Mouse (Mus musculus): ENCODE results near the gene Olfr974. TPM values are rescaled to one million over a fixed set of nuclear protein-coding genes. Genes with fewer than 3 reads are reported as not detected.

Gene Olfr974
- not detected for total RNA-seq (2023)

DNA sequence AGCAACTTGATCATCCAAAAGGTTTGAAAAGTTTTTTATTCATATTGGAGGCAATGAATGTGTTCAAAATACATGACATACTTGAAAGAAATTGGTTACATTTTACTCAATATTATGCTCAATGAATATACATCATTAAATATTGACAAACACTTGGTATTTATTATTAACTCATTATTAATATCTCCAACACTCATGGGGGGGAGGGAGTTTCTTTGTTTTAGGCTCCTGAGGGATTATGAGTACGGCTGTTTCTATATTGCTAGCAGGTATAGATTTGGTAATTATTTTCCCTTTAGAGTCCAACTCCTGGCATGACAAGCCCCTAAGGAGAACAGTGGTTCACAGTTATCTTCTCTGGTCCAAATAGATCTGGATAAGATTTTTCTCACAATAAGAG lies at the start of gene Olfr974:
Gene Olfr974, plus strand, starts transcription at position 301 of the 400 bp plus-strand sequence.

DNA sequence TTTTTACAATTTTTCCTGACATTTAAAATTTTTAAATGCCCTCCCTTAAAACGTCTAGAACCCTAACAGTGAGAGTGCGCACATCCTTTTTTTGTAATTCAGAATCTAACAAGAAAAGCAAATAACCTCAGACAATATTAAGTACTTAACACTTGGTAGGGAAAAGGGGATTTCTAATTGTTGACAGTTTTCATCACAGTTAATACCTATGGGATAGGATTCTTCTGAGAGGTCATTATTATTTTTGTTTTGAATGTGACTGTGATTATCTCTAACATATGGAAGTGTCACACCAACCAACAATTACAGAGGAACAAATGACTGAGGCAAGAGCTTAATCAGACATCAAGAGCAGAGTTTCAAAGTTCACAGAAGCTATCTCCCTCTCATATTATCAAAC lies 30.3 kb upstream of the Olfr974 start, which contains the start of gene Olfr229:
Gene Olfr229, plus strand, starts transcription at position 301 of the 400 bp plus-strand sequence.

DNA sequence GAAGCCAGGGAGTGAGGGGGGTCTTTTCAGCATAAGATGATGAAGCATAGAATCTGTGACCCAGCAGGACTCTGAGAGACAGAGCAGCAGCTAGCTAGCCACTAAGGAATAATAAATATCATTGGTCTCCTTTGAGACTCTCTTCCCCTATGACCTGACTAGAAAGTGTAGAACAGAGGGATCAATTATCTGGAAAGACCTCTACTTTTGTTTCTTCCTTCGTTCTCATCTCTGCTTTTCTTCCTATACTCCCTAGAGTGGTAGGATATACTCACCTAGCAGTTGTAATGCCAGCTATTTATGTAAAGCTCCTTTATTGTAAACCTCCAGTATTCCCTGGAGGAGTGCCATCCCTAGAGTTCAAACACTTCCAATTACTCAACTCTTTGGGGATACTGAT lies 14.6 kb downstream of the Olfr974 start, which contains the start of gene Olfr975:
Gene Olfr975, minus strand, starts transcription at position 101 of the 400 bp plus-strand sequence.

DNA sequence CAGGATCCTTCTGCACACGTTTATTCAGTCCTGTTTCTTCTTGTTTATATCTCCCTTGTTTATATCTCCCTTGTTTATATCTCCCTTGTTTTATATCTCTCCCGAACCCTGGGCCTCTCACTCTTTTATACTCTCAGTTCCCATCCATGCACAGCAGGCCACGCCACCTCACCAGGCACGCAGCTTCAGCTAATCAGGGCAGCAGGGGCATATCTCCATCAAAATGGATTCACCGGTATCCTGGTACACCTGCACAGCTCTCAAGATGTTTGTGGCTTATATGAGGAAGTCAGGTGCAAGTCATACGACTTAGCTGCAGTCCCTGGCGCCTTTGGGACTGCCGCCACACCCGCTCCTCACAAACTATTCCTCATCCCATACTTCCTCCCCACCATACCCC lies 23.7 kb downstream of the Olfr974 start, which contains the start of gene Olfr976:
Gene Olfr976, minus strand, starts transcription at position 101 of the 400 bp plus-strand sequence.

DNA sequence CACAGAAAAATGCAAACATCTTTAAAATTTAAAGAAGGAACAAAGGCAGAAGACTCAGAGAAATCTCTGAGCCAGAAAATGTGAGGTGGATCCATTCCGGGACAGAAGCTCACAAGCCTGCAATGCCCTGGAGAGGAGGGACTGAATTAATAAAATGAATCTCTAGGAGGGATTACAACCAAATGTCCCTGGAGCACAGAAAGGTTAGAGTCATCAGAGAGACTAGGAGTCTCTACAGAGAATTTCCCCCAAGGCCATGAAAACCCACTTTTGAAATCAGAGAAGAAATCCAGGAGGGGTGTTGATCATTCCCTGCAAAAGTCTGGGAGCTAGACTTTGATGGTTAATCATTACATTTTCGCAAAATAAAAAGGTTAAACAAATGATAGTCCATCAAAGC lies 54.5 kb downstream of the Olfr974 start, which contains the start of gene Olfr978:
Gene Olfr978, plus strand, starts transcription at position 301 of the 400 bp plus-strand sequence.

Other genes starting within 250 kb of the Olfr974 start
- not detected for gene Olfr149, start 230.4 kb upstream of the Olfr974 start, total RNA-seq (2023)
- gene Olfr965, start 226.1 kb upstream of the Olfr974 start, total RNA-seq (2023), result not detected
- gene Olfr150, start 206.5 kb upstream of the Olfr974 start, total RNA-seq (2023), result not detected
- not detected for gene Olfr967, start 191.3 kb upstream of the Olfr974 start, total RNA-seq (2023)
- not detected for gene Olfr968, start 154.2 kb upstream of the Olfr974 start, total RNA-seq (2023)
- not detected for gene Olfr969, start 146.6 kb upstream of the Olfr974 start, total RNA-seq (2023)
- gene Olfr970, start 128.6 kb upstream of the Olfr974 start, total RNA-seq (2023), result not detected
- not detected for gene Olfr971, start 100.6 kb upstream of the Olfr974 start, total RNA-seq (2023)
- not detected for gene Olfr972, start 71.1 kb upstream of the Olfr974 start, total RNA-seq (2023)
- gene Olfr229, start 30.2 kb upstream of the Olfr974 start, total RNA-seq (2023), result not detected
- gene Olfr975, start 14.5 kb downstream of the Olfr974 start, total RNA-seq (2023), result not detected
- not detected for gene Olfr976, start 23.6 kb downstream of the Olfr974 start, total RNA-seq (2023)
- not detected for gene Olfr978, start 54.6 kb downstream of the Olfr974 start, total RNA-seq (2023)
- not detected for gene Olfr979, start 66.0 kb downstream of the Olfr974 start, total RNA-seq (2023)
- not detected for gene Olfr980, start 72.1 kb downstream of the Olfr974 start, total RNA-seq (2023)
- not detected for gene Olfr981, start 84.0 kb downstream of the Olfr974 start, total RNA-seq (2023)
- not detected for gene Olfr982, start 136.3 kb downstream of the Olfr974 start, total RNA-seq (2023)
- gene Olfr983, start 156.1 kb downstream of the Olfr974 start, total RNA-seq (2023), result not detected
- not detected for gene Olfr984, start 176.7 kb downstream of the Olfr974 start, total RNA-seq (2023)
- not detected for gene Olfr985, start 192.7 kb downstream of the Olfr974 start, total RNA-seq (2023)
- gene Tmem225, start 210.6 kb downstream of the Olfr974 start, total RNA-seq (2023), result not detected
- gene Olfr986, start 243.4 kb downstream of the Olfr974 start, total RNA-seq (2023), result not detected